Mouse (Mus musculus) layer of hippocampus, adult 2 months (tissue): ENCODE measurements at regions not wholly inside any gene's neighbourhood (a gene's known extent, or its start where the extent isn't known, plus 50 kb on each side); places are given as distances from the start of the nearest gene placed in this dataset.
A peak's percentile ranks its signal among the peaks of the same experiment; 100 is the strongest.

Experiments
- DNase-seq, 2 experiments: peaks; one replicate each; pipeline ENCODE4 v3.0.0; 2022; ENCODE audit warnings: low spot score in 2 of 2
- H3K27ac ChIP-seq: fragments of 200-600 bp; 2 replicates; pipeline ENCODE4 v1.8.1; 2022
- H3K4me3 ChIP-seq: fragments of 200-600 bp; 2 replicates; pipeline ENCODE4 v1.8.1; 2022; ENCODE audit warnings: mild to moderate bottlenecking
- CTCF ChIP-seq: fragments of 200-600 bp; conservative IDR thresholded peaks from 2 replicates; pipeline ENCODE4 v1.8.1; 2022; ENCODE audit warnings: antibody characterized with exemption, mild to moderate bottlenecking, moderate library complexity

GRCm38 (mm10) chr6:31220184-31220931, 178.2 kb upstream of the Mkln1 start:
- peak; percentile 71 to 74 for DNase-seq
- H3K27ac ChIP-seq = peak overlapping the region; percentile 100
- peak overlapping the region; percentile 69 for H3K4me3 ChIP-seq
- TF ChIP-seq CTCF = no peak

- H3K4me3 ChIP-seq = peak overlapping the region; percentile 69
- no peak for DNase-seq
- TF ChIP-seq CTCF = no peak
- peak overlapping the region; percentile 100 for H3K27ac ChIP-seq
Measured at GRCm38 (mm10) chr6:31221490-31221889, 177.0 kb upstream of the Mkln1 start.

GRCm38 (mm10) chr6:31222024-31222579, 176.4 kb upstream of the Mkln1 start:
- peak overlapping the region; percentile 69; the same call in 1 of the 2 replicates for H3K4me3 ChIP-seq
- no peak for DNase-seq
- H3K27ac ChIP-seq = peak overlapping the region; percentile 100
- no peak for TF ChIP-seq CTCF

- Histone ChIP-seq H3K4me3 (no peak overlapping the region), H3K27ac (no peak overlapping the region)
- no peak for DNase-seq
- TF ChIP-seq CTCF = no peak
Measured at GRCm38 (mm10) chr6:31227406-31227805, 171.1 kb upstream of the Mkln1 start.

- Histone ChIP-seq H3K27ac (no peak overlapping the region), H3K4me3 (no peak overlapping the region)
- TF ChIP-seq CTCF = no peak
- DNase-seq = no peak
Measured at GRCm38 (mm10) chr6:31228061-31228460, 170.5 kb upstream of the Mkln1 start.

- H3K27ac ChIP-seq = no peak overlapping the region
- no peak for DNase-seq
- no peak overlapping the region for H3K4me3 ChIP-seq
- TF ChIP-seq CTCF = no peak
Measured at GRCm38 (mm10) chr6:31231821-31232220, 166.7 kb upstream of the Mkln1 start.

GRCm38 (mm10) chr6:31233252-31233993, 165.1 kb upstream of the Mkln1 start:
- no peak for DNase-seq
- TF ChIP-seq CTCF = no peak
- H3K27ac ChIP-seq = peak overlapping the region; percentile 67
- H3K4me3 ChIP-seq = no peak overlapping the region

GRCm38 (mm10) chr6:31240051-31240450, 158.5 kb upstream of the Mkln1 start:
- no peak for DNase-seq
- Histone ChIP-seq H3K4me3 (no peak overlapping the region), H3K27ac (no peak overlapping the region)
- no peak for TF ChIP-seq CTCF

GRCm38 (mm10) chr6:31250526-31250925, 148.0 kb upstream of the Mkln1 start:
- H3K4me3 ChIP-seq = no peak overlapping the region
- TF ChIP-seq CTCF = no peak

GRCm38 (mm10) chr6:31253251-31253935, 145.1 kb upstream of the Mkln1 start:
- Histone ChIP-seq H3K4me3 (peak overlapping the region; percentile 39), H3K27ac (peak overlapping the region; percentile 46; the same call in 1 of the 2 replicates)
- no peak for TF ChIP-seq CTCF

More at GRCm38 (mm10) chr6:31250526-31250925, 148.0 kb upstream of the Mkln1 start:
- no peak overlapping the region for H3K27ac ChIP-seq
- no peak for DNase-seq

GRCm38 (mm10) chr6:31260645-31261345, 137.7 kb upstream of the Mkln1 start:
- H3K4me3 ChIP-seq = no peak overlapping the region
- TF ChIP-seq CTCF = no peak
- no peak overlapping the region for H3K27ac ChIP-seq
- no peak for DNase-seq

More at GRCm38 (mm10) chr6:31253251-31253935, 145.1 kb upstream of the Mkln1 start:
- DNase-seq = no peak
